Mouse (Mus musculus) hindbrain, embryonic 14.5 days (tissue): ENCODE measurements around the gene Mavs. TPM values are rescaled to one million over a fixed set of nuclear protein-coding genes. Genes with fewer than 3 reads are reported as not detected.

Experiments used
- ATAC-seq: fragments of 200-750 bp; cut with Nextera tagmentation; 2 replicates; pipeline ENCODE4 v1.8.0; 2017; ENCODE audit warnings: moderate number of reproducible peaks, mild to moderate bottlenecking, moderate TSS enrichment, moderate library complexity; ENCODE audit not compliant: low FRiP score
- DNase-seq: peaks from one replicate; pipeline ENCODE4 v3.0.0-alpha.2; 2015; ENCODE audit warnings: low spot score
- H3K27ac ChIP-seq: fragments of 300-500 bp; sonication (generic); 2 replicates; pipeline ENCODE4 v1.5.1; 2014; ENCODE audit warnings: mild to moderate bottlenecking, moderate library complexity
- H3K27me3 ChIP-seq: fragments of 300-500 bp; sonication (generic); 2 replicates; pipeline ENCODE4 v1.6.1; 2014; ENCODE audit warnings: mild to moderate bottlenecking, low read length, mixed read lengths; ENCODE audit not compliant: control insufficient read depth, insufficient read depth
- H3K36me3 ChIP-seq: fragments of 300-500 bp; sonication (generic); replicated peaks from 2 replicates; pipeline ENCODE4 v1.6.1; 2014; ENCODE audit not compliant: control insufficient read depth, insufficient read depth
- H3K4me1 ChIP-seq: fragments of 300-500 bp; sonication (generic); replicated peaks from 2 replicates; pipeline ENCODE4 v1.6.1; 2014; ENCODE audit warnings: antibody characterized with exemption, low read length, mixed read lengths; ENCODE audit not compliant: control insufficient read depth, insufficient read depth
- H3K4me2 ChIP-seq: fragments of 300-500 bp; sonication (generic); replicated peaks from 2 replicates; pipeline ENCODE4 v1.6.1; 2014; ENCODE audit warnings: mild to moderate bottlenecking, moderate library complexity
- H3K4me3 ChIP-seq: fragments of 300-500 bp; sonication (generic); replicated peaks from 2 replicates; pipeline ENCODE4 v1.5.1; 2014; ENCODE audit warnings: mild to moderate bottlenecking, low read length
- H3K9ac ChIP-seq: fragments of 300-500 bp; sonication (generic); 2 replicates; pipeline ENCODE4 v1.6.1; 2014
- H3K9me3 ChIP-seq: fragments of 300-500 bp; sonication (generic); 2 replicates; pipeline ENCODE4 v1.6.1; 2016; ENCODE audit warnings: low read length; ENCODE audit not compliant: control insufficient read depth
- WGBS: fragments of 180-500 bp; shearing (Covaris S2); extraction: QIAGEN DNeasy Blood & Tissue Kit; methylation state at CpG from one replicate; pipeline ENCODE4 v1.1.7; 2014; 5-methylcytosine and 5-hydroxymethylcytosine counted together
- polyA plus RNA-seq: library from polyadenylated mRNA; unstranded; fragments of >200 nt; fragmentation: Nextera tagmentation; extraction: Ambion mirVana; gene quantifications from 2 replicates; pipeline ENCODE4 v1.2.1, GENCODE M21; 2014

Mavs gene
- polyA plus RNA-seq, 1 experiment from 2014 or later = 5.8 TPM

DNA sequence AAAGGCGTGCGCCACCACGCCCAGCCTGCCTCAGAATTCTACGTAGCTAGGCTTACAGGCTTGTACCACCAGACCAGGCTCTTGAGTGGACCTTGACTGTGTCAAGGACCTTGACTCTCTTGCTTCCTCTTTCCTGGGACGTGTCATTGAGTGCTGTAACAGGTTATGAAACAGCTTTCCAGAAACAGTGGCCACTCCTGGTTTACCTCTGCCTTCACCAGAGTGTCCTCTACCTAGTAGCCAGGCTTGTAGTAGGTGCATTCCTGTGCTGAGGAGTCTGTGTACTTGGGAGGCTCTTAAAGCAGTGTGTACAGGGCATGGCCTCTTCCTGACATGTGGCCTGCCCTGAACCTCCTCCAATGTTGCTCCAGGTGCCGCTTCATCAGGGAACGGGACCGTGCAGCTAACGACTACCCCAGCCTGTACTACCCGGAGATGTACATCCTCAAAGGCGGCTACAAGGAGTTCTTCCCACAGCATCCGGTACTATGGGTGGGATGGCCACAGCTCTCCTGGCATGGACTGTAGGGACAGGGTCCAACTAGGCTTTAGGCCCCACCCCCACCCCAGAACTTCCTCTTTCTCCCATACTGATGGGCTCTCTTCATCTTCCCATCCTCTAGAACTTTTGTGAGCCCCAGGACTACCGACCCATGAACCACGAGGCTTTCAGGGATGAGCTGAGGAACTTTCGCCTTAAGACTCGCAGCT, 37.1 kb upstream of the Mavs start:
- no peak overlapping the region for H3K4me2 ChIP-seq
- 91% methylated on average over 16 of the region's 16 CpGs for WGBS

DNA sequence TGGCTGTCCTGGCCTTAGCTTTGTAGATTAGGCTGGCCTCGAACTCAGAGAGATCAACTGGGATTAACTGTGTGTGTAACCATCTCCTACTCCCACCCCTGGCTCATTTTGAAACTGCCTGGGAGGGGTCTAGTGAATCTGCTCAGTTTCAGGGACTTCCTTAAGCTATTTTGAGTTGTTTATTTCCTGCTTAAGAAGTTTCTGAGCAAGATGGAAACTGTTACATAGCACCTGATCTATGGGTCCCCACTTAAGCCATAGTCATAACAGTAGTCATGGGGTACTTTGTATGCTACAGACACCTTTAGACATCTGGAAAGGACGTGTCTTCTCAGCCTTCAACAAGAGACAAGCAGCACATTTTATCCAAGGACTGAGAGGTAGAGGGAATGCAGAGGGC, 33.2 kb upstream of the Mavs start:
- no peaks in the 10 kb centered on the region for H3K27me3 ChIP-seq
- no peaks in the 10 kb centered on the region for H3K36me3 ChIP-seq
- DNase-seq (no peak), ATAC-seq (no peak)
- H3K9ac ChIP-seq = no peak overlapping the region
- 88% methylated on average over 2 of the region's 2 CpGs for WGBS
- H3K9me3 ChIP-seq = no peaks in the 10 kb centered on the region
- H3K4me3 ChIP-seq = no peak overlapping the region
- H3K27ac ChIP-seq = no peak overlapping the region
- H3K4me1 ChIP-seq = no peaks in the 10 kb centered on the region
- H3K4me2 ChIP-seq = no peak overlapping the region

More for the DNA sequence above, 37.1 kb upstream of the Mavs start:
- Histone ChIP-seq H3K27me3 (no peaks in the 10 kb centered on the region), H3K9ac (no peak overlapping the region), H3K27ac (no peak overlapping the region), H3K36me3 (peaks cover 14% of the 10 kb centered on the region), H3K4me3 (no peak overlapping the region), H3K9me3 (no peaks in the 10 kb centered on the region), H3K4me1 (no peaks in the 10 kb centered on the region)
- no peak for DNase-seq
- ATAC-seq = no peak

DNA sequence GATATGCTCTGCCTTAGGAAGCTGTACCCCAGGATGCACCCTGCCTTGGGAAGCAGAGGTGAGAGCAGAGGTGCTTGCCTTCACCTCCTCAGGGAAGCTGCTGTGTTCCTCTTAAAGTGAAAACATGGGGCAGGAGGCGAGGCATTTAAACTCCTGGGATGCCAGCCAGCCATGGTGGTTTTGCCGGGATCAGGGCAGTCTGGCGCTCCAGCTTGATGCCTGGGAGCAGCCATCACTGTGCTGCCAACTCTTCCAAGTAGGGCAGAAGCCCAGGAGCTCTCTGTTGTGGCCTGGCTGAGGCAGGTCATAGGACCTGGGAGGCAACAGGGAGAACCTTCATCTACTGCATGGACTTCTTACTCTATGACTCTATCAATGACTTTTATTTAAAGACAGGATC, 32.6 kb upstream of the Mavs start:
- ATAC-seq (no peak), DNase-seq (no peak)
- Histone ChIP-seq H3K4me2 (no peak overlapping the region), H3K9ac (no peak overlapping the region), H3K4me3 (no peak overlapping the region), H3K4me1 (no peaks in the 10 kb centered on the region), H3K36me3 (no peaks in the 10 kb centered on the region), H3K9me3 (no peaks in the 10 kb centered on the region), H3K27ac (no peak overlapping the region), H3K27me3 (no peaks in the 10 kb centered on the region)
- WGBS = 85% methylated on average over 3 of the region's 3 CpGs

DNA sequence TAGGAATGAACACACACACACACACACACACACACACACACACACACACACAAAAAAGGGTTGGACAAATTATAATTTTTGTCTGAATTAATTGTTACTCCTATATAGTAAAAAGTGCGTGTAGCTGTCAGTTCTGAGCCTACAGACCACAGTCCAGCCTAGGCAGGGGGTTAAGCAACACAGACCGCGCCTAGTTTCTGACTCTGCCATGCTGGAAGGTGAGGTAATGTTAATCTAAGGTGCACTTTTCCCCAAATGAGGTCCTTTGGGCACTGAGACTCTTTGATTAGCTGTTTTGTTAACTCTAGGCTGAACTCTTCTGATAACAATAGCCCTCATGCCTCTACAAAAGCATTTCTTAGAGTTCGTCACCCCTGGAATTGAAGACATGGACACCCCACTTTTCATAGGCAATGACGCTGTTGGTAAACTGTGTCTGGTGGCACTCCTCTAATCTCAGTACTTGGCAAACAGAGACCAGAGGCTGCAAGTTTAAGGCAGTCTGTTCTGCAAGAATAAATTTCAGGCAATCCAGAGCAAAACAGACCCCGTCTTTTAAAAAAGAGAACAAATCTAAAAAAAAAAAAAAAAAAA, 29.9 kb upstream of the Mavs start:
- ATAC-seq (no peak), DNase-seq (no peak)
- Histone ChIP-seq H3K36me3 (no peaks in the 10 kb centered on the region), H3K9me3 (no peaks in the 10 kb centered on the region), H3K27me3 (no peaks in the 10 kb centered on the region), H3K4me3 (no peak overlapping the region), H3K4me1 (no peaks in the 10 kb centered on the region), H3K9ac (no peak overlapping the region), H3K4me2 (no peak overlapping the region), H3K27ac (no peak overlapping the region)
- WGBS = 92% methylated on average over 6 of the region's 6 CpGs

DNA sequence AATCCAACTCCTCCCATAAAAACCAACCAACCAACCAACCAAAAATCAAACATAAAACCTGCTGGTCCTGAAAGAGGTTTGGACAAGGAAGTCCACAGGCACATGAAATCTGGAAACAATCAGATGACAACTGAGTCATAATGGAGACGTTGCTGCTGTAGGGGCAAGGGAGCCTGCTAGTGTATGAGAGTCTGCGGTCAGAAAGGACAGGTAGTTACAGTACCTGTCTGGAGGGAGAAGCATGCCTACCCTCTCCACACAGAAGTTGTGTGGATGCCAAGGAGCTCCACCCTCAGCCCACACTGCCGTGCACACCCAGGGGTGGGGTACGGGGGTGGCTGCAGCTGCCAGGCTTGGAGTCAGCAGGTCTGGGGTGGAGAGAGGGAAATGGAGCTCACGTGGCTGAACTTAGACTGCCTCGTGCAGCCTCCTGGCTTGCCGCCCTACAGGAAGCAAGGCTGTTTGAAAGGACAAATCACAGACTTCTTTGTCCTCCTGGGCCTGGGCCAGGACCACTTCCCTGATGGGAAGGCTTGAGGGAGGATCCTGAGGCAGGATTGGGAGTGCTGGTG, 29.4 kb upstream of the Mavs start:
- no peak overlapping the region for H3K9ac ChIP-seq
- DNase-seq (peak; percentile 39), ATAC-seq (no peak)
- no peaks in the 10 kb centered on the region for H3K9me3 ChIP-seq
- H3K27me3 ChIP-seq = no peaks in the 10 kb centered on the region
- H3K27ac ChIP-seq = no peak overlapping the region
- H3K4me1 ChIP-seq = 0 out of 2 replicates have a peak, but pooled peaks cover 4% of the 10 kb centered on the region
- no peak overlapping the region for H3K4me2 ChIP-seq
- no peaks in the 10 kb centered on the region for H3K36me3 ChIP-seq
- H3K4me3 ChIP-seq = no peak overlapping the region
- 52% methylated on average over 7 of the region's 7 CpGs for WGBS

DNA sequence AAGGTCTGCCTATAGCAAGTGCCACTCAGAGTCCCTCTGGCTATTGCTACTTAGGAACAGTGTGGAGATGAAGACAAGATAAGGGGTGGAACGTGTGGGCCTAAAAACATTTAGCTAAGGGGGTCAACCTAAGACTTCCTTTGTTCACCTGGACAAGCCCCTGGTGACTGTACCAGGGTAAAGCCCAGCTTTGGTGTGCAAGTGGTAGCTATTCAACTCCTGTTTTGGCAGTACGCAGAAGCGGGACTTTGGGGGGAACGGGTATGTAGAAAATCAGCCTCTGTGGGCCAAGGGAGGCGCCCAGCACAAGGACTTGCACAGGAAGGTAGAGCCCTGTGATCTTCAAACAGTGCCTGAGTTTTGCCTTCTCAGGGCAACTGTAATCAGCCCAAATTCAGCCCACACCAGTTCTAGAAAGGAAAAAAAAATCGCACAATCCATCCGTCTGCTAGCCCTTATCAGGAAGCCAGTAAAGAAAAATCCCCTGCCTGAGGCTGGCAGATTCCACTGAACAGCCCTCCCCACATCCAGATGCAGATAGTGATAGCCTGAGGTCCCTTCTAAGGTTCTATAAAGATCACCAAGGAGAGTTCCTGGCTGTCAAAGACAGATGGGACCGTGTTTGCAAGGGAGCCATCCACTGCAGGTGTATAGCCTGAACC, 28.2 kb upstream of the Mavs start:
- no peak overlapping the region for H3K27ac ChIP-seq
- H3K4me1 ChIP-seq = 0 out of 2 replicates have a peak, but pooled peaks cover 7% of the 10 kb centered on the region
- ATAC-seq (no peak), DNase-seq (no peak)
- H3K4me3 ChIP-seq = no peak overlapping the region
- no peaks in the 10 kb centered on the region for H3K36me3 ChIP-seq
- no peaks in the 10 kb centered on the region for H3K9me3 ChIP-seq
- no peak overlapping the region for H3K9ac ChIP-seq
- H3K27me3 ChIP-seq = no peaks in the 10 kb centered on the region
- H3K4me2 ChIP-seq = no peak overlapping the region
- 93% methylated on average over 8 of the region's 8 CpGs for WGBS

DNA sequence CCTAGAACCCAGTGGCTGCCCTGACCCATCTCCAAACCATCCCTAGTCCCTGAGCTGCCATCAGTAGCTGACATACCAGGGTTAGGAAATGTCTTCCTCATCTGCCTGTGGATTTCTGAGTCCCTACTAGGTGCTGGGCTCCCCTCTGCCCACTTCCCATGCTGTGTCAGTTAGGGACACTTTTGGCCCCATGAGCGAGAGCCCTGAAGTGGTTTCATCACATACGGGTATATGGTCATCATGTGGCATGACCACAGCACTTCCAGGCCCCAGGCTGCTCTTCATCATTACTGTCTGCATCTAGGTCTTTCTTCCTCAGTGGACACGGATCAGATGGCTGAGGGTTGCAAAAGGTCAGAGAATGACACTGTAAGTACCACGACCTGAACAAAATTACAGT, 27.1 kb upstream of the Mavs start, which contains the start of gene Ap5s1:
Ap5s1 (plus strand) TSS at position 301 of the 400 bp plus-strand sequence.
- no peak within 1 kb of the TSS for H3K4me2 ChIP-seq
- H3K4me1 ChIP-seq = peaks cover 14% of the 10 kb centered on the region
- no peak within 1 kb of the TSS for H3K9ac ChIP-seq
- H3K36me3 ChIP-seq = no peaks in the 10 kb centered on the region
- ATAC-seq = no peak
- no peak within 1 kb of the TSS for H3K27ac ChIP-seq
- no peaks in the 10 kb centered on the region for H3K27me3 ChIP-seq
- 84% methylated on average over 4 of the region's 4 CpGs for WGBS
- no peak for DNase-seq
- no peak within 1 kb of the TSS for H3K4me3 ChIP-seq
- H3K9me3 ChIP-seq = no peaks in the 10 kb centered on the region

DNA sequence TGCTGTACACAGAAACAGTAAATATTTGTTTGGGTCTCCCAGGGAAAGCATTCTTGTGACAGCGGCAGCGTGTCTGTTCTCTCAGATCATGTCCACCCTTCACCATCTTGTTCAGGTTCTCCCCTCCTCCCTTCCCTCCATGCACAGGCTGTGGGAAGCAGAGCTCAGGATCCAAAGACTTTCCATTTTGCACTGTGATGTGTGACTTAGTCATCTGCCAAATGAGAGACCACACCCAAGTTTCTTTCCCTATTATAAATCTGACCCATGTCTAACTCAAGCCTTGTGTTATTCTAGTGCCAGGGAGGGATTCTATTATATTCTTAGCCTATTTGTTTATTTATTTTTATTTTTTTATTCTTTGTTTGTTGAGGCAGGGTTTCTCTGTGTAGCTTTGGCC, 25.5 kb upstream of the Mavs start:
- no peak for ATAC-seq

DNA sequence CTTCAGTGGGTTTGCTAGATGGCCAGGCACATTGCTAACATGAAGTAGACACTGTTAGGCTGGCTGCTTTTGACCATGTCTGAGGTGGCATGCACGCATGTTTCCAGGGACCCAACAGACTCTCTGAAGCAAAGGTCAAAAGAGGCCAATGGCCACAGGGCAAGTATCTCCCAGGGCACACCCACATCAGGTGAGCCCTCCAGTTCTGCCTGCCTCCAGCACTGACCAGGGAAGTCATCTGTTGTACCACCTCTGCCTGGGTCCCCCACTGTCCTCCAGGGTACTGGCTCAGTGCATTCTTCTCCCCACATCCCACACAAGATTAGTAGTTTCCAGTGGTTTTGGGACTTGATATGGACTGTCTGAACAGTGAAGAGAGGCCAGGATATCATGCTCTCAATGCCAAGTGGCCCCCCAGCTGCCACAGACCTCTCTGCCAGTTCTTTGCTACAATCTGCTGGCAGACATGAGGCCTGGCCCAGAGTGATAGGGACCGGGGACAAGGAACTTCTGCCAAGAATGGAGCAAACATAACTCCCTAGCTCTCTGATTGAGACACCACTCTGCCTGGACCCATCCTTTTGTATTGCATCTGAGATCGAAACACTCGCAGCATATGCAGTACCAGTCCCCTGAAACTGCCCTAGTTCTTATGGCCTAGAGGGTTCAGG, 24.6 kb upstream of the Mavs start:
- DNase-seq (no peak), ATAC-seq (no peak; the same call in 1 of the 2 replicates)
- Histone ChIP-seq H3K4me3 (peak overlapping the region; percentile 52; the same call in 1 of the 2 replicates), H3K4me1 (peaks cover 16% of the 10 kb centered on the region), H3K4me2 (peak overlapping the region; percentile 80), H3K9ac (peak overlapping the region; percentile 72), H3K9me3 (no peaks in the 10 kb centered on the region), H3K27ac (peak overlapping the region; percentile 88), H3K27me3 (no peaks in the 10 kb centered on the region), H3K36me3 (peaks cover 10% of the 10 kb centered on the region)
- 78% methylated on average over 4 of the region's 4 CpGs for WGBS

More for the DNA sequence above, 25.5 kb upstream of the Mavs start:
- H3K27me3 ChIP-seq = no peaks in the 10 kb centered on the region
- no peaks in the 10 kb centered on the region for H3K9me3 ChIP-seq
- no peak overlapping the region for H3K4me2 ChIP-seq
- H3K36me3 ChIP-seq = peaks cover 4% of the 10 kb centered on the region
- no peak for DNase-seq
- H3K27ac ChIP-seq = no peak overlapping the region
- no peak overlapping the region for H3K9ac ChIP-seq
- peaks cover 16% of the 10 kb centered on the region for H3K4me1 ChIP-seq
- H3K4me3 ChIP-seq = no peak overlapping the region
- WGBS = 94% methylated on average over 2 of the region's 2 CpGs
